Mouse (Mus musculus): ENCODE results near the gene B4galt4. TPM values are rescaled to one million over a fixed set of nuclear protein-coding genes. Genes with fewer than 3 reads are reported as not detected.
A peak's percentile ranks its signal among the peaks of the same experiment; 100 is the strongest.

Gene B4galt4
- total and polyA plus RNA-seq, 2 experiments from 2014 or later = 12.6 to 26.6 TPM

GRCm38 (mm10) chr16:38701492-38702185 is 40.4 kb upstream of the B4galt4 start:
- ATAC-seq (ENCODE audit: insufficient read depth, low read depth) = peak; percentile 40

DNA sequence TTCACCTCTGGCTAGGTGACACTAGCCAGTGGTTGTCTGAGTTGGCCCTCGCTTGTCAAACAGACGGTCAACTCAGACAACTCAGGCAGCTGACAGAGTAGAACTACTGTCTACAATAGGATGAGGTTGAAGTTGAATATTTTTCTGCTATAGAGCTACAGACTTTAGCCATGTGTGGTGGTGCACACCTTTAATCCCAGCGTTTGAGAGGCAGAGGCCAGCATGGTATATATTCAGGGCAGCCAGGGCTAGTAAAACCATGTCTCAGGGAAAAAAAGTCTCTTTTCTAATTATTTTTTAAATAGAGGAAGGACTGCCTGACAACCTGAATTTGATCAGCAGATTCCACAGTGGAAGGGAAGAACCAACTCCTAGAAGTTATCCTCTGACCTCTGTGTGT is 39.7 kb upstream of the B4galt4 start:
- H3K4me1 ChIP-seq (ENCODE audit: control insufficient read depth, insufficient read depth) = peaks cover 54% of the 10 kb centered on the region
- TF ChIP-seq EP300 (IDR thresholded peaks at IDR 0.05; ENCODE audit: low read depth) (no peak), CTCF (IDR thresholded peaks at IDR 0.05; ENCODE audit: low read depth) (no peak)
- H3K4me3 ChIP-seq (ENCODE audit: low read depth, low read length) = no peak overlapping the region
- H3K27me3 ChIP-seq (ENCODE audit: control insufficient read depth, insufficient read depth, low read length) = no peaks in the 10 kb centered on the region
- 53% methylated on average over 3 of the region's 3 CpGs for WGBS
- H3K9me3 ChIP-seq (replicated peaks; ENCODE audit: control insufficient read depth, low read length) = no peaks in the 10 kb centered on the region
- H3K9ac ChIP-seq (replicated peaks; ENCODE audit: low read depth, low read length) = no peak overlapping the region
- H3K4me2 ChIP-seq (ENCODE audit: low read depth, low read length) = peak overlapping the region; percentile 39; the same call in 1 of the 2 replicates
- H3K27ac ChIP-seq (ENCODE audit: low read depth) = peak overlapping the region; percentile 57
- ATAC-seq (ENCODE audit: insufficient read depth, low read depth) = no peak
- peaks cover 8% of the 10 kb centered on the region; the same call in 1 of the 2 replicates for H3K36me3 ChIP-seq (replicated peaks; ENCODE audit: control insufficient read depth, insufficient read depth, low read length)
- DNase-seq (ENCODE audit: low spot score) = no peak

More at GRCm38 (mm10) chr16:38701492-38702185, 40.4 kb upstream of the B4galt4 start:
- DNase-seq (ENCODE audit: low spot score) = peak; percentile 51
- WGBS = 19% methylated on average over 9 of the region's 9 CpGs
- no peaks in the 10 kb centered on the region for H3K9me3 ChIP-seq (replicated peaks; ENCODE audit: control insufficient read depth, low read length)
- no peak overlapping the region for H3K9ac ChIP-seq (replicated peaks; ENCODE audit: low read depth, low read length)
- no peak overlapping the region for H3K4me3 ChIP-seq (ENCODE audit: low read depth, low read length)
- H3K4me2 ChIP-seq (ENCODE audit: low read depth, low read length) = peak overlapping the region; percentile 39
- H3K27ac ChIP-seq (ENCODE audit: low read depth) = peak overlapping the region; percentile 57
- H3K4me1 ChIP-seq (ENCODE audit: control insufficient read depth, insufficient read depth) = peaks cover 48% of the 10 kb centered on the region
- H3K27me3 ChIP-seq (ENCODE audit: control insufficient read depth, insufficient read depth, low read length) = no peaks in the 10 kb centered on the region
- TF ChIP-seq CTCF (IDR thresholded peaks at IDR 0.05; ENCODE audit: low read depth) = no peak
- no peak for TF ChIP-seq EP300 (IDR thresholded peaks at IDR 0.05; ENCODE audit: low read depth)
- peaks cover 8% of the 10 kb centered on the region; the same call in 1 of the 2 replicates for H3K36me3 ChIP-seq (replicated peaks; ENCODE audit: control insufficient read depth, insufficient read depth, low read length)

GRCm38 (mm10) chr16:38703501-38703900 is 38.6 kb upstream of the B4galt4 start:
- DNase-seq (ENCODE audit: low spot score) (peak; percentile 35), ATAC-seq (ENCODE audit: insufficient read depth, low read depth) (no peak)
- Histone ChIP-seq H3K9me3 (replicated peaks; ENCODE audit: control insufficient read depth, low read length) (no peaks in the 10 kb centered on the region), H3K4me1 (ENCODE audit: control insufficient read depth, insufficient read depth) (peaks cover 61% of the 10 kb centered on the region), H3K4me2 (ENCODE audit: low read depth, low read length) (no peak overlapping the region), H3K9ac (replicated peaks; ENCODE audit: low read depth, low read length) (no peak overlapping the region), H3K27ac (ENCODE audit: low read depth) (no peak overlapping the region), H3K4me3 (ENCODE audit: low read depth, low read length) (no peak overlapping the region), H3K36me3 (replicated peaks; ENCODE audit: control insufficient read depth, insufficient read depth, low read length) (0 out of 2 replicates have a peak, but pooled peaks cover 4% of the 10 kb centered on the region), H3K27me3 (ENCODE audit: control insufficient read depth, insufficient read depth, low read length) (no peaks in the 10 kb centered on the region)
- WGBS = 42% methylated on average over 6 of the region's 6 CpGs
- TF ChIP-seq CTCF (IDR thresholded peaks at IDR 0.05; ENCODE audit: low read depth) (no peak), EP300 (IDR thresholded peaks at IDR 0.05; ENCODE audit: low read depth) (no peak)

- Histone ChIP-seq H3K4me1 (ENCODE audit: control insufficient read depth, insufficient read depth) (peaks cover 67% of the 10 kb centered on the region), H3K9ac (replicated peaks; ENCODE audit: low read depth, low read length) (no peak overlapping the region; the same call in 1 of the 2 replicates), H3K36me3 (replicated peaks; ENCODE audit: control insufficient read depth, insufficient read depth, low read length) (0 out of 2 replicates have a peak, but pooled peaks cover 4% of the 10 kb centered on the region), H3K9me3 (replicated peaks; ENCODE audit: control insufficient read depth, low read length) (no peaks in the 10 kb centered on the region), H3K27ac (ENCODE audit: low read depth) (peak overlapping the region; percentile 65), H3K4me2 (ENCODE audit: low read depth, low read length) (peak overlapping the region; percentile 25), H3K27me3 (ENCODE audit: control insufficient read depth, insufficient read depth, low read length) (no peaks in the 10 kb centered on the region), H3K4me3 (ENCODE audit: low read depth, low read length) (no peak overlapping the region)
- ATAC-seq (ENCODE audit: insufficient read depth, low read depth) (no peak), DNase-seq (ENCODE audit: low spot score) (no peak)
- WGBS = 49% methylated on average over 9 of the region's 9 CpGs
- TF ChIP-seq CTCF (IDR thresholded peaks at IDR 0.05; ENCODE audit: low read depth) (no peak), EP300 (IDR thresholded peaks at IDR 0.05; ENCODE audit: low read depth) (no peak)
Observed at GRCm38 (mm10) chr16:38705531-38706281, 36.4 kb upstream of the B4galt4 start.

DNA sequence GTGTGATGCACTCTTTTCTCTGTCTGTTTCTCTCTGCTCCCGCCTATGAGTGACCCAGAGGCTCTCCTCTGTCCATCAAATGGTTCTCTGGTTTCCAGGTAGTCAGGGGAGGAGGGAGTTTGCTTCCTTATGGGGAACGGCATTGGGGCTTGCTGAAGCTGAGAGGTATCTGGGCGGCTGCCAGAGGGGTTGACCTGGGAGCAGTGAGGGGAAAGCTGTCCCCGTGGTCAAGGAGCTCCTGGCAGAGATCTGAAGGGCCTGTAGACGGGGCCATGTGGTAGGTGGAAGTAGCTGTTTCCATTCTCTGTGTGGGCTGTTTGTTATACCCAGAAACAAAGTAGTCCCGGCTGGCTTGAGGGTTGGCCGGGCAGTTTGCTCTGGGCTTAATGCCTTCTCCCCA is 35.3 kb upstream of the B4galt4 start:
- Histone ChIP-seq H3K9ac (replicated peaks; ENCODE audit: low read depth, low read length) (no peak overlapping the region), H3K27me3 (ENCODE audit: control insufficient read depth, insufficient read depth, low read length) (no peaks in the 10 kb centered on the region), H3K4me2 (ENCODE audit: low read depth, low read length) (peak overlapping the region; percentile 25), H3K27ac (ENCODE audit: low read depth) (peak overlapping the region; percentile 65), H3K36me3 (replicated peaks; ENCODE audit: control insufficient read depth, insufficient read depth, low read length) (0 out of 2 replicates have a peak, but pooled peaks cover 4% of the 10 kb centered on the region), H3K9me3 (replicated peaks; ENCODE audit: control insufficient read depth, low read length) (no peaks in the 10 kb centered on the region), H3K4me1 (ENCODE audit: control insufficient read depth, insufficient read depth) (peaks cover 58% of the 10 kb centered on the region), H3K4me3 (ENCODE audit: low read depth, low read length) (no peak overlapping the region)
- ATAC-seq (ENCODE audit: insufficient read depth, low read depth) = 0 out of 2 replicates have a peak, but pooled peaks have one; percentile 21
- TF ChIP-seq EP300 (IDR thresholded peaks at IDR 0.05; ENCODE audit: low read depth) = no peak
- TF ChIP-seq CTCF (IDR thresholded peaks at IDR 0.05; ENCODE audit: low read depth) = no peak
- WGBS = 21% methylated on average over 7 of the region's 7 CpGs
- DNase-seq (ENCODE audit: low spot score) = peak; percentile 45

All from heart, postnatal 0 days (tissue).